Mouse (Mus musculus): Measurements from ENCODE around the gene Nln.

- no peak for TF ChIP-seq ZKSCAN1 (IDR thresholded peaks at IDR 0.05; ENCODE audit: low read depth, low read length)
- no peak for TF ChIP-seq USF1 (IDR thresholded peaks at IDR 0.05; ENCODE audit: low read depth, low read length)
- TF ChIP-seq CTCF (IDR thresholded peaks at IDR 0.05 in 2 of 3, conservative IDR thresholded peaks at IDR 0.05 in 1 of 3; ENCODE audit: control insufficient read depth in 1 of 3, insufficient read depth in 1 of 3, low read depth in 2 of 3, low read length in 3 of 3, poor library complexity in 1 of 3, severe bottlenecking in 1 of 3) = no peak
- TF ChIP-seq POLR2A (IDR thresholded peaks at IDR 0.05; ENCODE audit: control insufficient read depth in 1 of 2, insufficient read depth in 1 of 2, low read depth in 1 of 2, low read length in 2 of 2, poor library complexity in 1 of 2) = no peak
- TF ChIP-seq MXI1 (IDR thresholded peaks at IDR 0.05; ENCODE audit: low read depth, low read length) = no peak
- no peak for TF ChIP-seq HCFC1 (IDR thresholded peaks at IDR 0.05; ENCODE audit: low read depth, low read length)
- no peak for TF ChIP-seq EP300 (IDR thresholded peaks at IDR 0.05; ENCODE audit: low read depth in 1 of 2, low read length in 2 of 2)
- no peak for TF ChIP-seq MAFK (IDR thresholded peaks at IDR 0.05; ENCODE audit: borderline replicate concordance, low read depth, low read length)
- no peak for TF ChIP-seq SMC3 (IDR thresholded peaks at IDR 0.05; ENCODE audit: low read depth, low read length)
Observed at GRCm38 (mm10) chr13:104069216-104069615, 40.2 kb downstream of the Nln start.

Measured in MEL (cell line).